Mouse (Mus musculus): ENCODE results near the gene Cul3.
"Not testable (repeated sequence)": the region's sequence is repeated elsewhere in the genome, so short reads cannot be mapped to it uniquely, and the experiment has no call there.

The Cul3 gene

DNA sequence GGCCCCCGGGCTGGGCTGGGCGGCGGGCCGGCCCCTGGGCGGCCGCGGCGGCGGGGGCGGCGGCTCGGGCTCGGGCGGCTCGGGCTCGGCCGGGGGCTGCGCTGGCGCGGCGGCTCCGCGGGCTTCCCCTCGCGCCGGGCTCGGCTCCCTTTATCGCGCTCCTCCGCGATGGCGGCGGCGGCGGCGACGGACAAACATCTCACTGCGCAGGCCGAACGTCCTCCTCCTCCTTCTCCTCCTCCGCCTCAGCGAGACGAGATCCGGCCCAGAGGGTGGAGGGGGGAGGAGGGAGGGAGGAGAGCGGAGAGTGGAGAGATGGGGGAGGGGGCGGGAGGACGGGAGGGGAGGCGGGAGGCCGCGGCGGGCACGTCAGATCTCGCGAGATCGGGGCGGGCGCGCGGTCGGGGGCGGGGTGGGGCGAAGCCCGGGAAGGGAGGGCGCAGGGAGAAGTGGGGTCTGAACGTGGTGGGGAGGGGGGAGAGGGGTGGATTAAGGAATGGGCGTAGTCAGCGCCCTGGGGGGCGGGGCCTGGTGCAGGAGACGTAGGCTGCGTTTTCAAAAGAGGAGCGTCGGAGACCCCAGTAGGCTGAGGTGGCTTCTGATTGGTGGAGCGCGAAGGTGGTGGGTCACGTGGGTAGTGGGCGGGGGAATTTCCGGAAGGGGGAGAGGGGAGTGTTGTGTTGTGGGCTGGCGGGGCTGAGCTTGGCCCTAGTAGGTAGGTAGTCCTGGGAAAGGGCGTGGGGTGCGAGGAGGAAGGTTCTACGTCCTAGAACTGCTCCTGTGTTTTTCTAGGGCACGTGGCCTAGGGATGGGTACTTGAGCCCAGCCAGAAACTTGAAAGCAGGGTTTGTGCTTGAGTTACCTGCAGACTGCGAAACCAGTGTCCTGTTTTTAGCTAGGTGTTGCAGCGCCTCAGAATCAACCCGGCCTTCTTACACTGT lies at the start of gene Cul3:
TSS of gene Cul3 (minus strand) at position 45 of the 941 bp plus-strand sequence.
- in situ Hi-C loops (cut with MboI, MseI) = no loop called here

DNA sequence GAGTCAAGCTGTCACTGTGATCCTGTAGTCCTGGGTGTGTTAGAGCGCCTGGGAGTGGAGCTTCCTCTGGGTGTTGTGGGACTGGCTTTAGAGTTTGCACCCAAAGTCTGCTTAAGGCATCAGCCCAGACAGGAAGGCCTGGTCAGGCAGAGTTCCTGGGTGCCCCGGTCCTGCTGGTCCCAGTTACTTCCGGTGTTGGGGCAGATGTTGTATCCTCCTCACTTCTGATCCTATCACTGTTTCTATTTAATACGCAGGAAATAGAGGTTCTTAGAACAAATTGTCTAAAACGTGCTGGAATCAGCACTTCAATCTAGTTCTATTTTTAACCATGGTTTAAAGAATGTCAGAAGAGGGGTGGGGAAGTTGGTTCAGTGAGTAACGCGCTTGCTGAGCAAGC lies 49.2 kb upstream of the Cul3 start:
- in situ Hi-C loops (cut with MboI, MseI) = no loop called here

DNA sequence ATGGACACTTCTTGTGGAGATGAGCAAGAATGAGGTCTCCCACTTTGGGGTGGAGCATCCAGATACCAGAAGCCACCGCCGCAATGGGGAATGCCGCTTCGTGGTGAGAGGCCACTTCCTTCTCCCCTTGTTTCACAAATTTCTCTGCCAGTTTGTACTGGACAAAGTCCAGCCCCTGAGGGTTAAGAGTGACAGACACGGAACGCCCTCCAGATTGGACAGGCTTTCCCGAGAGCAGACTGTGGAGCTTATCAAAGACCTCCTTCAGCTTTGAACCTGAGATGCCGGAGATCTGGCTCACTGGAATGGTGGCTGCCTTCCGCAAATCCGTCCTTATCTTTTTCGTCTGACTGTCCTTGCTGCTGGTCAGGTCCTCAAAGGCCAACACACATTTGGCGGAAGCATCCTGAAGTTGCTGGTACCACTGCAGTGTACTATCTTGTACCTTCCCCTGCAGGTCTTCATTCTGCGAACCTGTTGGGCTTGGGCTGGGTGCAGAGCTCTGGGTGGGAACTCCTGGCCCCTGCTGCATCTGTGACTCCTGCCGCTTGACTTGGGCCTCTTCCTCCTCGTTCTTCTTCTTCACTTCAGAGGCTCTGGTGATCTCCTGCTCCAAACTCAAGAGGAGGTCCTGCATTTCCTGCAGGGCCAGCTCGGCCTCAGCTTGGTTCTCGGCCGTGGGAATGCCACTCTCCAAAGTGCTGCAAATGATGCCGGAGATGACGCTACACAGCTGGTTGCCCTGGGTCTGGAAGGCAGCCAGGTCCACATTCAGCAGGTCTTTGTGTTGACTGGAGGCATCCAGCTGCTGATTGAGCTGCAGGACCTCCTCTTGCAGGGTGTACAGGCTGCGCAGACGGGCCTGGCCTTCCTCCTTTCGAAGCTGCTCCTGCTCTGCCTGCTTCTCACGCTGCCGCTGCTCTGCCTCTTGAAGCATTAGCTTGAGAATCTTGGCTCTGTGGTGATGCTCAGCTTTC lies 43.6 kb upstream of the Cul3 start:
- in situ Hi-C loops (cut with MboI, MseI) = no loop called here

DNA sequence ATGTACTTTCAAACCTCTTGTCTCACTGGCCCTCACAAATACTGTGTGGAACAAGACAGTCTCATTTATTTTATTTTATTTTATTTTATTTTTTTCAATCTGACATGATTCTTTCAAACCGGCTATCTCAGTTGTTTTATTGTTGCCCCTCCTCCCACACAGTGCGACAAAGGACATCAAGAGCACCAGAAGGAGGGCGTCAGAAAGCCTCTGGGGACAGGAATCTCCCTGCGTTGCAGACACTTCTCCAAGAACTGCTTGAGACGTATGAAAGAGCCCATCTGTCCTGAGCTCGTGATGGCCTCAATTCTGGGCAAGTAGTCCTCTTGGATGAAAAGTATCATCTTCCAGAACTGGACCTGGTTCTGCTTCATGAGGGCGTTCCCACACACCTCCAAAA lies 42.6 kb upstream of the Cul3 start:
- in situ Hi-C loops (cut with MboI, MseI) = no loop called here

DNA sequence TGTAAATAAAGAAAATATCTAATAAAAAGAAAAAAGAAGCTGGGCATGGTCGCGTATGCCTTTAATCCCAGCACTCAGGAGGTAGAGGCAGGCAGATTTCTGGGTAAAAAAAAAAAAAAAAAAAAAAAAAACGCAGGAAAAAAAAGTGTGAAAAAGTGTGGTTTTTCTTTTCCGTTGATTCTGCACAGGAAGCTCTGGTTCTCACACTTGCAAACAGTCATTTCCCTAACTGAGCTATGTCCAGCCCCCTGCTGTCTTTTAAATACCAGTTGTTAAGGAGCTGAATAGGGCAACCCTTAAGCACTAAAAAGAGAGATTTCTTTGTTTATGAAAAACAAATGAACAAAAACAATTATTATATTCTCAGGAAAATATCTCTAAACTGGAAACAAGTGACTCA lies 41.0 kb upstream of the Cul3 start:
- in situ Hi-C loops (cut with MboI, MseI) = no loop called here

DNA sequence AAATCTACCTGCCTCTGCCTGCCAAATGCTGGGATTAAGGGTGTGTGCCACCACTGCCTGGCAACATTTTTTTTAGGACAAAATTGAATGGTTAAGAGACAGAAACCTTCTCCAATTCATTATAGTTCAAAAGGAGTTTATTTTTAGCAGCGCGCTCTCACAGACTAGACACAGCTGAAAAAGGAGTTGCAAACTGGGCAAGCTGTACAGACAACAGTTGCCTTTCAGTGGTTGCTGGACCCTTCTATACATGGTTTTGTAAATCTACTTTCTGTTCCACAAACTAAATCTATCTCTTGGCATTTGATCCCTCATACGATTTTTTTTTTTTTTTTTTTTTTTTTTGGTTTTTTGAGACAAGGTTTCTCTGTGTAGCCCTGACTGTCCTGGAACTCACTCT lies 31.7 kb upstream of the Cul3 start:
- in situ Hi-C loops (cut with MboI, MseI) = no loop called here

DNA sequence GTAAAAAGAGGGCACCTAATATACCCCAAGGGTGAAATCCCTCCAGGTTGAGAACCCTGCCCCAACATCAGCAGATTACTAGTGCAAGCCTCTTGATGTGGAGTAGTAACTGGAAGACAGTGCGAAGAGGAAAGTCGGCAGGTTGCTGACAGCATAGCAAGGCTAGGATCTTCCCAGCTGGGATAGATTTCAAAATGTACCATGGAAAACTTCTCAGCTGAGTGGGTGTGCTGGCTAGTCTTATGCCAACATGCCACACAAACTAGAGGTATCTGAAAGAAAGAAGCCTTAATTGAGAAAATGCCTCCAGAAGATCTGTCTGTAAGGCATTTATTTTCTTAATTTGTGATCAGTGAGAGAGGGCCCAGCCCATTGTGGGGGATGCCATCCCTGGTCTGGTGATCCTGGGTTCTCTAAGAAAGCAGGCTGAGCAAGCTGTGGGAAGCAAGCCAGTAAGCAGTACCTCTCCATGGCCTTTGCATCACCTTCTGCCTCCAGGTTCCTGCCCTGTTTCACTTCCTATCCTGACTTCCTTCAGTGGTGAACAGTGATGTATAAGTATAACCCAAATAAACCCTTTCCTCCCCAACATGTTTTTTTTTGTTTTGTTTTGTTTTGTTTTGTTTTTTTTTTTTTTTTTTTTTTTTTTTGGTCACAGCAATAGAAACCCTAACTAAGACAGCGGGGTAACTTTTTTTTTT lies 31.1 kb upstream of the Cul3 start:
- in situ Hi-C loops (cut with MboI, MseI) = no loop called here

DNA sequence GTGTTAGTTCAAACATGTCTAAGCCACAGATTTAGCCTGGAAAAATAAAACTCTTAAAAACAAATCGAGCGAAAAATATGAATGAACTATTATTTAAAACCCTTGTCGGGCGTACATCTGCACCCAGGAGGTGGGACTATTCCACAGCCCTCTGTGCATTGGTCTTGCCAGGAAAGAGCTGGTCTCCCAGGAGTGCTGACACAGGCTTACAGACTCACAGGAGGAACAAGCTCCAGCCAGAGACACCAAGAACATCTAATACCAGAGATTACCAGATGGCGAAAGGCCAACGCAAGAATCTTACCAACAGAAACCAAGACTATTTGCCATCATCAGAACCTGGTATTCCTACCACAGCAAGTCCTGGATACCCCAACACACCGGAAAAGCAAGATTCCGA lies 23.2 kb upstream of the Cul3 start:
- in situ Hi-C loops (cut with MboI, MseI) = no loop called here

DNA sequence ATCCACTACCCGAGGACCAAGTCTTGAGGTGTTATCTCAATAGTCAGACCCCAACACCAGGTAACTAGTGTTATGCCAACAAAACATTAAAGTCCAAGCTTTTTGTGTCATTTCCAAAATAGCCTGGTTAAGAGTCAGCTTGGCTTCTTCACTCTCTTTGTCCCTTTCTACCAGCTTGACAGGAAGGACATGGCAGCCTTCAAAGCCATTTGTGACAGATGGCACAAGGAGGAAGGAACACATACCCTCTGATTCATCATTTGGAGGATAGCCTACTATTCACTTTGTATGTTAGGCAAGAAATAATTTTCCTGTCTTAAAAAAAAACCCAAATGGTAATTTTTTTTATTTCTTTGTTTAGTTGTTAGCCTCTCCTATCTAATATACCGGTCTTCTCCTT lies 22.7 kb upstream of the Cul3 start:
- in situ Hi-C loops (cut with MboI, MseI) = no loop called here

DNA sequence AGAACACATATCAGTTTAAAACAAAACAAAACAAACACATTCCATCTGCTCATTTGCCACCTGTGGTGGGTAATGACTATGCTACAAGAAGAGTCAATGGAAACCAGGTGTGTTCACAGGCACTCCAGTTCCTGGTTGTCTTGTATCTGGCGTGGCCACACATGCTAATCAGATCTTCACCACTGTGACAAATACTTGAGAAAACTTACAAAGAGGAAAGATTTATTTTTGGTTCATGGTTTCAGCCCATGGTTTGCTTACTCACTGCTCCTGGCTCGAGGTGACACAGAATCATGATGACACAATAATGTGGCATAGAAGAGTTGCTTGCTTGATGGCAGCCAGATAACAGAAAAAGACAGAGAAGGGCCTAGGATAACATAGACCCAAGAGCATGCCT lies 22.1 kb upstream of the Cul3 start:
- in situ Hi-C loops (cut with MboI, MseI) = no loop called here

DNA sequence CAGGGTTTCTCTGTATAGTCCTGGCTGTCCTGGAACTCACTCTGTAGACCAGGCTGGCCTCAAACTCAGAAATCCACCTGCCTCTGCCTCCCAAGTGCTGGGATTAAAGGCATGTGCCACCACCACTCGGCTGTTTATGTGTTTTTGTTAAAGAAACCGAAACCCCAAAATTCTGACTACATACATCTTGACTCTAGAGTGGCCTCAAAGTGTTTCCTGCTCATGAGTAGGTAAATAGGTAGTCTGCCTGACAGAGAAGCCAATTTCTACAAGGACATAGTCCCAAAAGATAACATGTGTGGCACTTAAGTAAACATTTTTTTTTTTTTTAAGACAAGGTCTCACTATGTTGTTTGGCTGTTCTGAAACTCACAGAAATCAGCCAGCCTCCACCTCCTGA lies 21.5 kb upstream of the Cul3 start:
- in situ Hi-C loops (cut with MboI, MseI) = not testable (repeated sequence)

DNA sequence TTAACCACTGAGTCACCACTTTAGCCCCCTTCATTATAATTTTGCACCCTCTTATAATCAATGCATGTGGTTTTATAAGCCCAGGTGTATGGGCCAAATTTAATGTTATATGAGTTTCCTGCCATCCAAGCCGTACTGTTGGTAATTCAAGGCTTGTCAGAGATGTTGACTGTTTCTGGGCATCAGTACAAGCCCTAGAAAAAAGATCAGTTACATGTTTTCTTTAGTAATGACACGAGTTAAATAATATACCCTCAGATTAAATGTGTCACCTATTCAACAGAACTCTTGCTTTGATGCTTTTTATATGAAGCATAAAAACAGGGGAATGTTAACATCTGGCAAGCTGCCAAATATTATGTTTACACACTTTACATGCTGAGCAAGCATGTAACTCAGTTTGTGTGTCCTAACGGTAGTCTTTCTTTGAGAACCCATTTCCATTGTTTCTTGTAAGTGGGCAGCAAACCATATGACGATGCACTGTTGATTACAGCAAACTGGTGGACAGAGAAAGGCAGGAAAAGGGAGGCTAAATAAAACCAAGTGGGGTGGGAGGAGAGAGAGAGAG lies 19.8 kb upstream of the Cul3 start:
- in situ Hi-C loops (cut with MboI, MseI) = no loop called here

DNA sequence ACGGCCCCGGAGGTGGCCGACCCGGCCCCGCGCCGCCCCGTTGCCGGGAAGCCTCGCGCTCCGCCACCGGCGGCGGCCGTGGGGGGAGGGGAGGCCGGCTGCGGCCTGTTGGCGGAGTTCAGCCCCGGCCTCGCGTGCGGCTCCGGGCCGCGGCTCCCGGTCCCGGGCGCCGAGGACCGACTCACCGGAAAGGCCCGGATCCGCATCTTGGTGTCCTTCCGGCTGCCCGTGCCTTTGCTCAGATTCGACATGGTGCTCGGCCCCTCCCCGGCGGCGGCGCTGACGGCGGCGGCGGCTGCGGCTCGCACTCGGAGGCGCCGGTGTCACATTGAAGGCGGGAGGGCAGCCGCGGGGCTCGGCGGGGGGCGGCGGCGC lies 232 bp downstream of the Cul3 start:
- in situ Hi-C loops (cut with MboI, MseI) = no loop called here

DNA sequence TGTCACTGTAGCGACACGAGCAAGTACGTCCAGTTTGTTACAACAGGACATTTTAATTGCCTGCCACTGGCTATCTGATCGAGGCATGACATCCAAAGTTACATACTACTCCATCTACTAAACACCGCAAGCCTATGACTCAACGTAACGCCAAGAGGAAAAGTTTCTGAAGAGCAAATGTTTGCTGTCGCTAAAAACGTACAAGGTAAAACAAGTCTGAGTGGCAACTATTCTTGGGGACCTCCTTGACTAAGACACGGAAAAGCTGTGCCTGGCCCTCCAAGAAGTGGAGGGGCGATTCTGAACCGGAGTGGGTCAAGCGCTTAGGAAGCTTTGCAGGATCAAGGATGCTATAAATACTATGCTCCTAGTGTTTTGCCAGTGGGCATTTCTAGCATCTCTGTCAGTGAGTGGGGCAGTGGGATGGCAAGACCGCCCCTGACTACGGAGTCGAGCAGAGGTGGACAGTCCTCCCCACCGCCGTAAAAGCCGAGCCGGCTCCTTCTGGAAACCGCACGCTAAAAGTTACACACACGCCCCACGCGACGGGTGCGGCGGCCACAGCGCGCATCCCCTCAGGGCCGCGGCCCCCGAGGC lies 757 bp downstream of the Cul3 start:
- in situ Hi-C loops (cut with MboI, MseI) = no loop called here

DNA sequence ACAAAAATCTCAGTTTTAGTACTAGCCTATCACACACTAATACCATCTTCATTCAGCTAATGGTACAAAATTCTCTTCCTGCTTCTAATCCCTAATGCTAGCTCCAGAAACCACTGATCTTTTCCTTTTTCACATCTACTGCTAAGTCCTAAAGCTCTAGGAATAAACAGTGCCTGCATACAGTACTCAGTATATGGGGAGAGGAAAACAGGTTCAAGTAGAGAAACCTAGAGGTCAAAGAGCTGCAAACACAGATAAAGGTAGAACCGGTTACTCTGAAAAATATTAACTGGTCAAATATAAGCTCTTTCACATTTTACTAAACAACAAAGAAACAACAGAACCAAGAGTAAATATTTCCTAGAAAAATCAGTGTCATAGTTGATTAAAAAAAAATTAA lies 1.9 kb downstream of the Cul3 start:
- in situ Hi-C loops (cut with MboI, MseI) = no loop called here

DNA sequence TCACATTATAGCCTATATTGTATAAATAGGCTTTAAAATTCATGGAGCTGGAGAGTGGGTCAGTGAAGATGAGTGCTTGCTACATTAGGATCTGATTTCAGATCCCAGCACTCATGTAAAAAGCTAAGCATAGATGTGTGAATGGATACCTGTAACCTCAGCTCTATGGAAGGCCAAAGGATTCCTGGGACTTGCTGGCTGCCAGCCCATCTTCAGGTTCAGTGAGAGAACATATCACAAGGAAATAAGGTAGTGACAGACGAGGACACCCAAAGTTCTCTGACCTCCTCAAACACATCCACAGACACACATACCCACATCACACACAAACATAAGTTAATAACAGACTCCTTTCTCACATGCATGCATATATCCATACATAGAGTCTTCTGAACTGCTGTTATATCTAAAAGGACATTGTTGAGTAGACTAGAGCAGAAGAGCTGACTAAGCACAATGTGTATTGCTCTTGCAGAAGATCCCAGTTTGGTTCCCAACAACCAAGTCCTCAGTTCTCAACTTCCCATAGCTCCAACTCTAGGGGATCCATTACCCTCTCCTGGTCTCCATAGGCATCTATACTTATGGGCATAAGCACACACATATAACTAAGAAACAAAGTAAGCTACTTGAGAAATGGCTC lies 4.4 kb downstream of the Cul3 start:
- in situ Hi-C loops (cut with MboI, MseI) = no loop called here

DNA sequence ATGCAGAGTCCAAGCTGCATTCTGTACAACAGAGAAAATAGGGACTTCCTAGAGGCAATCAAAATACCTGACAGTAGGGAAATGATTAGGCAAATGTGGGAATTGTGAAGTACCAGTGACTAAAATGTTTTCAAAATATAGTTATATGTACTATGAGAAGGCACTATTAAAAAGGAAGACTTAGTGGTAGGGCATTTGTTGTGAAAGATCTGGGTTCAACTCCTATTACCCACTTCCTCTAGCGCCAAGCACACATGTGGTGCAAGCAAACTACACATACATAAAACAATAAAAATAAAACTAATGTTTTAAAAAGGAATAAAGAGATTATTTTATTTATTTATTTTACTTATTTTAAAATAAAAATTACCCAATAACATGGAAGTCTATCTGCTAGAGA lies 5.2 kb downstream of the Cul3 start:
- in situ Hi-C loops (cut with MboI, MseI) = no loop called here

DNA sequence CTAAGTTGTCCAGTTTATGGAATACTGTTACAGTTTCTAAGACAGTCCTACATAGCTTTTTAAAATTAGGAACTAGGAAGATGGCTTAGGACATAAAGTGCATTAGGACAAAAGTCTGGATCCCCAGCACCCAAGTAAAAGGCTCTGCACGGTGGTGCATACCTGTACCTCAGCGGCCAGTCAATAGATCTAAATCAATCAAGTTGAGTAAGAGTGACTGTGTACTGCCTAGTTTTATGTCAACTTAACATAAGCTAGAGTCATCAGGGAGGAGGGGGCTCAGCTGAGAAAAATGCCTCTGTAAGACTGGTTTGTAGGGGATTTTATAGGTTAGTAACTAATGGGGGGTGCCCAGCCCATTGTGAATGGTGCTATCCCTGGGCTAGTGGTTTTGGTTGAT lies 9.3 kb downstream of the Cul3 start:
- in situ Hi-C loops (cut with MboI, MseI) = no loop called here

DNA sequence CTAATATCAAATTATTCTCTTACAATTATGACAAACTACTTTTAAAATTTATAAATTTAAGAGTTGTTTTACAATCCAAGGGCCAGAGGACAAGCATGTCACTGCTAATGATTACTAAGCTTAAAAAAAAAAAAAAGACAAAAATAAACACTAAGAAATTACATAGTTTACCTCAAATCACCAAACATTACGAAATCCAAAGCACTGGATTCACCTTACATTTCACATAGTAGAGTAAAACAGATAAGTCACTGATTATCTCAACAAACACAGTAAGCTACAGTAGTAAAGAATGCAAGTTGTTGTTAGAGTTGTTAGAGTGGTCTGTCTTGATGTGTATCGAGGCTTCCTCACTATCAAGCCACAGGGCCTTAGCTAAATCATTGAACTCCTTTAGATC lies 14.5 kb downstream of the Cul3 start:
- in situ Hi-C loops (cut with MboI, MseI) = no loop called here

DNA sequence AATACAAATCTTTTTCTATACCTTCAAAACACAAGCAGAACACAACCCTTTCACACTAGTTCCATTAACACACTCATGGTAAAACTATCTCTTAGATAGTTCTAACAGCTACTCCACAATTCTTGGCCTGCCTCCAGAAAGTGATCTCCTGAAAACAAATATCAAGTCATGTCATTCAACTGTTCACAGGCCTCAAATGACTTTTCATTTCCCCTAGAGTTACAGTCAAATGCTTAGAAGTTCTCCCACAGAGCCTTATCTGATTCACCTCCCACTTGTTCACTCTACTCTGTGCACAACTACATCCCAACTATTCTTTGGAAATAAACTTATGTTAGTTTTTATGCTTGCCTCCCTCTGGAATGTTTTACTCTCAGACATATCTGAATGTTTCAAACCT lies 15.9 kb downstream of the Cul3 start:
- in situ Hi-C loops (cut with MboI, MseI) = no loop called here

DNA sequence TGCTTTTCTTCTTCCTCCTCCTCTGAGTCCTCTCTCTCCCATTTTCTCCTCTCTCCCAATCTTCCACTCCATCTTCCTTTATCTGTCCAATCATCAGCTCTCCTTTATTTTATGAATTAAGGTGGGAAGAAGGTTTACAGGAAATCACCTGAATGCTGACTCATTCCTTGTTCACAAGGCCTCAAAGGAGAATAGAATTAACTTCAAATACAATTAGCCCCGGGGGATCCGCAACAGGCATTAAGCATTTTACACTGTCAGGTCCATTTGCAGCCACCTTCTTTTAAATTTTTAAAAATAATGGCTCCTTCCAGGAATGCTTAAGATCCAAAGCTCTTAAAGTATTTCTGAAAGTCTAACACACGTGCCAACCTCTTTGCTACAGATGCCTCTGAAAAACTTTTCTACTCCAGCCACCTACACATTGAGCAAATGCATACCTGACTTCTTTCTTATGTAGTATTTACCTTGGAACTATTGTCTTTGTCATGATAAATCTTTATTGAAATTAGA lies 24.7 kb downstream of the Cul3 start:
- in situ Hi-C loops (cut with MboI, MseI) = no loop called here

All from T-helper 1 cell (primary cell).